Mouse (Mus musculus) liver, adult 2 months (tissue): ENCODE measurements around the gene Tnip2.

Source experiments
- CTCF ChIP-seq: fragments of 200-500 bp; IDR thresholded peaks from 2 replicates; pipeline ENCODE4 v1.5.1; 2011; ENCODE audit warnings: low read depth, low read length, control low read depth
- POLR2A ChIP-seq: fragments of 200-500 bp; IDR thresholded peaks from 2 replicates; pipeline ENCODE4 v1.6.1; 2011; ENCODE audit warnings: low read length, control low read depth; ENCODE audit not compliant: insufficient read depth; ENCODE audit errors: extremely low read depth

DNA sequence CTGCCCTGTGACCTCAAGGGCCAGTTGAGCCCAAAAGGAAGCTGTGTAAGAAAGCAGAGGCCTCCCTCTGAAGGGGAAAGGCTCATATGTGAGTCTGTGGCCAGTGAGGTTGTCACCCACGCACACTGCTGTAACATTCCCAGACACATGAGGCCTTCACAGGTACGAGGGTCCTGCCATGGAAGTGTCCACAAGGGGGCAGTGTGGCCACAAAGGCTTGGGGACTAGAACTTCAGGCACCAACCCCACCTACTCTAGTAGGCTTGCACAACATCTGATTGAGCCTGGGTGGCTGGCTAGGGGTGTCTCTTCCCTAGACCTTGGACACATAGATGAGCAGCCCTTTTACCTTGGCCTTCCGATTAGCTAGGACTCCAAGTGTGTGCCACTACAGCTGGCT lies 4.1 kb upstream of the Tnip2 start:
- TF ChIP-seq CTCF (peak; percentile 99), POLR2A (no peak)
